Mouse (Mus musculus) thymus, adult 2 months (tissue): ENCODE measurements at regions not wholly inside any gene's neighbourhood (a gene's known extent, or its start where the extent isn't known, plus 50 kb on each side); places are given as distances from the start of the nearest gene placed in this dataset.

ENCODE experiments used
- CTCF ChIP-seq: fragments of 200-500 bp; IDR thresholded peaks from 2 replicates; pipeline ENCODE4 v1.5.1; 2012; ENCODE audit warnings: mild to moderate bottlenecking, control low read depth, low read length, moderate library complexity, borderline replicate concordance; ENCODE audit not compliant: control insufficient read depth, poor library complexity, insufficient read depth; ENCODE audit errors: extremely low read depth
- POLR2A ChIP-seq: fragments of 200-500 bp; IDR thresholded peaks from 2 replicates; pipeline ENCODE4 v1.6.1; 2012; ENCODE audit warnings: mild to moderate bottlenecking, low read length, control low read depth, moderate library complexity; ENCODE audit not compliant: control insufficient read depth, poor library complexity, insufficient read depth; ENCODE audit errors: extremely low read depth

DNA sequence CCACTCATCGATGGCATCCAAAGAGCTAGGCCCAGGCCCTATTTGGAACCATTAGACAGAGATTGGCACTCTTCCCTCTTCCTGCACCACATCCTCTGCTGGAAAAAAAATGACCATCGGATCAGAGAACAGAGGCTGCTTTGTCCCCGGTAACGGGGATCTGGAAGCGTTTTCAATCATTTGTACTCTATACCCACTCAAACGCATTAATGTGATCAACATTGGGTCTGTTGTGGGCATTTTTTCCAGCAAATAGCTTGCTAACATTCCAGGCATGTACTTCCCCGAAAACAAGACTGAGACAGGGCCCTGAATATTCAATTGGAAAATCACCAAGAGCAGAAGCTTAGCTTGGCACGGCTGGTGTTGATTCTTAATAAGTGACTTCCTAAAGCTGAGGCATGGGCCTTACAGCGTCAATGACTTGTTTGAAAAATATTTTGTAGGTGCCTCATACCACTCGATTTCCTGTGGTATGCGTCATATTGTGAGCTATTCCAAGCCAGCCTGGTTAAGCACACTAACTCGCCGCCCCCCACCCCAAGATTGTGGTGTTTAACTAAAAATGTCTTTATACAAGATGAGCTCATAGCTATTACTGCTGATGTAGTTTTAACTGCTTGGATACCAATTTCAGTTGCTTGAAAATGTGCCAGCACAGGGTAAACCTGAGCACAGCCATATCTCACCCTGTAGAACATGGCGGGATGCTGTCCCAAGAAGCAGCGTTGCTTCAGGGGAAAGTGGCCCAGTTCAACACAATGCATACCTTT lies 308.0 kb downstream of the Spry2 start:
- no peak for TF ChIP-seq CTCF
- no peak for TF ChIP-seq POLR2A
